Mouse (Mus musculus): ENCODE data around the gene Cited4. TPM values are rescaled to one million over a fixed set of nuclear protein-coding genes. Genes with fewer than 3 reads are reported as not detected.

Gene Cited4
- polyA plus RNA-seq, 1 experiment = 3.9 TPM

GRCm38 (mm10) chr4:120701180-120701579 lies 34.8 kb downstream of the Cited4 start:
- H3K4me3 ChIP-seq (ENCODE audit: low read depth, low read length) = no peak overlapping the region
- H3K9me3 ChIP-seq (replicated peaks; ENCODE audit: control insufficient read depth, insufficient read depth, low read length, poor library complexity, severe bottlenecking) = no peaks in the 10 kb centered on the region
- H3K36me3 ChIP-seq (ENCODE audit: control insufficient read depth, insufficient read depth, low read length, poor library complexity, severe bottlenecking) = no peaks in the 10 kb centered on the region
- no peak overlapping the region for H3K27ac ChIP-seq (ENCODE audit: insufficient read depth, low read length)
- TF ChIP-seq EP300 (IDR thresholded peaks at IDR 0.05; ENCODE audit: insufficient read depth, low read depth, low read length) = no peak
- TF ChIP-seq CTCF (IDR thresholded peaks at IDR 0.05; ENCODE audit: low read depth, low read length) = no peak
- no peak for TF ChIP-seq POLR2A (IDR thresholded peaks at IDR 0.05; ENCODE audit: insufficient read depth, low read length)
- no peaks in the 10 kb centered on the region for H3K4me1 ChIP-seq (ENCODE audit: control insufficient read depth, insufficient read depth, low read length)
- no peaks in the 10 kb centered on the region for H3K27me3 ChIP-seq (ENCODE audit: control insufficient read depth, insufficient read depth, low read length, poor library complexity, severe bottlenecking)
- no peak overlapping the region for H3K9ac ChIP-seq (ENCODE audit: low read depth, poor library complexity, severe bottlenecking)

GRCm38 (mm10) chr4:120702056-120702455 lies 35.7 kb downstream of the Cited4 start:
- no peaks in the 10 kb centered on the region for H3K36me3 ChIP-seq (ENCODE audit: control insufficient read depth, insufficient read depth, low read length, poor library complexity, severe bottlenecking)
- no peaks in the 10 kb centered on the region for H3K27me3 ChIP-seq (ENCODE audit: control insufficient read depth, insufficient read depth, low read length, poor library complexity, severe bottlenecking)
- no peaks in the 10 kb centered on the region for H3K9me3 ChIP-seq (replicated peaks; ENCODE audit: control insufficient read depth, insufficient read depth, low read length, poor library complexity, severe bottlenecking)
- no peak overlapping the region for H3K27ac ChIP-seq (ENCODE audit: insufficient read depth, low read length)
- H3K4me1 ChIP-seq (ENCODE audit: control insufficient read depth, insufficient read depth, low read length) = no peaks in the 10 kb centered on the region
- H3K9ac ChIP-seq (ENCODE audit: low read depth, poor library complexity, severe bottlenecking) = no peak overlapping the region
- no peak overlapping the region for H3K4me3 ChIP-seq (ENCODE audit: low read depth, low read length)
- TF ChIP-seq POLR2A (IDR thresholded peaks at IDR 0.05; ENCODE audit: insufficient read depth, low read length) (no peak), CTCF (IDR thresholded peaks at IDR 0.05; ENCODE audit: low read depth, low read length) (no peak), EP300 (IDR thresholded peaks at IDR 0.05; ENCODE audit: insufficient read depth, low read depth, low read length) (no peak)

GRCm38 (mm10) chr4:120702511-120702910 lies 36.1 kb downstream of the Cited4 start:
- no peak overlapping the region for H3K27ac ChIP-seq (ENCODE audit: insufficient read depth, low read length)
- H3K4me3 ChIP-seq (ENCODE audit: low read depth, low read length) = no peak overlapping the region
- no peaks in the 10 kb centered on the region for H3K4me1 ChIP-seq (ENCODE audit: control insufficient read depth, insufficient read depth, low read length)
- H3K9me3 ChIP-seq (replicated peaks; ENCODE audit: control insufficient read depth, insufficient read depth, low read length, poor library complexity, severe bottlenecking) = no peaks in the 10 kb centered on the region
- no peak for TF ChIP-seq EP300 (IDR thresholded peaks at IDR 0.05; ENCODE audit: insufficient read depth, low read depth, low read length)
- TF ChIP-seq POLR2A (IDR thresholded peaks at IDR 0.05; ENCODE audit: insufficient read depth, low read length) = no peak
- no peak for TF ChIP-seq CTCF (IDR thresholded peaks at IDR 0.05; ENCODE audit: low read depth, low read length)
- no peaks in the 10 kb centered on the region for H3K27me3 ChIP-seq (ENCODE audit: control insufficient read depth, insufficient read depth, low read length, poor library complexity, severe bottlenecking)
- no peak overlapping the region for H3K9ac ChIP-seq (ENCODE audit: low read depth, poor library complexity, severe bottlenecking)
- H3K36me3 ChIP-seq (ENCODE audit: control insufficient read depth, insufficient read depth, low read length, poor library complexity, severe bottlenecking) = no peaks in the 10 kb centered on the region

- Histone ChIP-seq H3K9me3 (replicated peaks; ENCODE audit: control insufficient read depth, insufficient read depth, low read length, poor library complexity, severe bottlenecking) (no peaks in the 10 kb centered on the region), H3K4me3 (ENCODE audit: low read depth, low read length) (no peak overlapping the region), H3K36me3 (ENCODE audit: control insufficient read depth, insufficient read depth, low read length, poor library complexity, severe bottlenecking) (no peaks in the 10 kb centered on the region), H3K27me3 (ENCODE audit: control insufficient read depth, insufficient read depth, low read length, poor library complexity, severe bottlenecking) (no peaks in the 10 kb centered on the region), H3K4me1 (ENCODE audit: control insufficient read depth, insufficient read depth, low read length) (no peaks in the 10 kb centered on the region), H3K27ac (ENCODE audit: insufficient read depth, low read length) (no peak overlapping the region), H3K9ac (ENCODE audit: low read depth, poor library complexity, severe bottlenecking) (no peak overlapping the region)
- TF ChIP-seq EP300 (IDR thresholded peaks at IDR 0.05; ENCODE audit: insufficient read depth, low read depth, low read length) = no peak
- no peak for TF ChIP-seq CTCF (IDR thresholded peaks at IDR 0.05; ENCODE audit: low read depth, low read length)
- no peak for TF ChIP-seq POLR2A (IDR thresholded peaks at IDR 0.05; ENCODE audit: insufficient read depth, low read length)
These were observed 45.9 kb downstream of the Cited4 start for GRCm38 (mm10) chr4:120712236-120712635.

- no peak overlapping the region for H3K4me3 ChIP-seq (ENCODE audit: low read depth, low read length)
- no peak overlapping the region for H3K9ac ChIP-seq (ENCODE audit: low read depth, poor library complexity, severe bottlenecking)
- no peaks in the 10 kb centered on the region for H3K36me3 ChIP-seq (ENCODE audit: control insufficient read depth, insufficient read depth, low read length, poor library complexity, severe bottlenecking)
- no peak overlapping the region for H3K27ac ChIP-seq (ENCODE audit: insufficient read depth, low read length)
- H3K27me3 ChIP-seq (ENCODE audit: control insufficient read depth, insufficient read depth, low read length, poor library complexity, severe bottlenecking) = no peaks in the 10 kb centered on the region
- H3K9me3 ChIP-seq (replicated peaks; ENCODE audit: control insufficient read depth, insufficient read depth, low read length, poor library complexity, severe bottlenecking) = no peaks in the 10 kb centered on the region
- TF ChIP-seq EP300 (IDR thresholded peaks at IDR 0.05; ENCODE audit: insufficient read depth, low read depth, low read length) = no peak
- TF ChIP-seq POLR2A (IDR thresholded peaks at IDR 0.05; ENCODE audit: insufficient read depth, low read length) = no peak
- TF ChIP-seq CTCF (IDR thresholded peaks at IDR 0.05; ENCODE audit: low read depth, low read length) = no peak
- no peaks in the 10 kb centered on the region for H3K4me1 ChIP-seq (ENCODE audit: control insufficient read depth, insufficient read depth, low read length)
These were observed 46.6 kb downstream of the Cited4 start for GRCm38 (mm10) chr4:120713021-120713420.

- Histone ChIP-seq H3K9me3 (replicated peaks; ENCODE audit: control insufficient read depth, insufficient read depth, low read length, poor library complexity, severe bottlenecking) (no peaks in the 10 kb centered on the region), H3K4me3 (ENCODE audit: low read depth, low read length) (no peak overlapping the region), H3K36me3 (ENCODE audit: control insufficient read depth, insufficient read depth, low read length, poor library complexity, severe bottlenecking) (no peaks in the 10 kb centered on the region), H3K9ac (ENCODE audit: low read depth, poor library complexity, severe bottlenecking) (no peak overlapping the region), H3K4me1 (ENCODE audit: control insufficient read depth, insufficient read depth, low read length) (no peaks in the 10 kb centered on the region), H3K27ac (ENCODE audit: insufficient read depth, low read length) (no peak overlapping the region), H3K27me3 (ENCODE audit: control insufficient read depth, insufficient read depth, low read length, poor library complexity, severe bottlenecking) (no peaks in the 10 kb centered on the region)
- no peak for TF ChIP-seq POLR2A (IDR thresholded peaks at IDR 0.05; ENCODE audit: insufficient read depth, low read length)
- no peak for TF ChIP-seq CTCF (IDR thresholded peaks at IDR 0.05; ENCODE audit: low read depth, low read length)
- TF ChIP-seq EP300 (IDR thresholded peaks at IDR 0.05; ENCODE audit: insufficient read depth, low read depth, low read length) = no peak
These were observed 47.6 kb downstream of the Cited4 start for GRCm38 (mm10) chr4:120713856-120714497.

Measured in ES-Bruce4 (cell line).